Mouse (Mus musculus) liver, embryonic 14.5 days (tissue): Measurements from ENCODE around the gene Fabp1.

Experiments
- CTCF ChIP-seq: IDR thresholded peaks from 2 replicates; pipeline ENCODE4 v1.5.1; 2016; ENCODE audit warnings: antibody characterized with exemption, low read depth, control low read depth
- EP300 ChIP-seq: IDR thresholded peaks from 2 replicates; pipeline ENCODE4 v1.6.1; 2016; ENCODE audit warnings: antibody characterized with exemption, low read depth

DNA sequence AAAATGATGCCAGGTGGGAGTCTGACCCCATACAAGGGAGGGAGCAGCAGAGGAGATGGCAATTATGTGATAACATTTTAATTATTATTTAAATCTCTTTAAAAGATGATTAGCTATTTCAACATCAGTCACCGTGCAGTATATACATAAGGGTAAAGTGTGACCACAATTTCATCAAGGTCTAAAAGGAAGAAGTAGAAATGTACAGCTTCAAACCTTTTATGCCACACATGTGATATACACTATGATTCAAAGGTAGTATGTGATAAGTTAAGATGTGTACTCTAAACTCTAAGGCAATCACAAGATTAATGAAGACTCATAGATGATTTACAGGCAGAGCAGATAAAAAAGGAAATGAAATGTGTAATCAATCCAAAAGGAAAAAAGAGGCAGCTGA lies 19.0 kb upstream of the Fabp1 start:
- TF ChIP-seq CTCF (no peak), EP300 (no peak)
